Mouse (Mus musculus): Measurements from ENCODE around the gene Cbarp. TPM values are rescaled to one million over a fixed set of nuclear protein-coding genes. Genes with fewer than 3 reads are reported as not detected.

The Cbarp gene
- 0.29 to 5.8 TPM (median 4.1 TPM) in 3 replicates for total RNA-seq (2017)

DNA sequence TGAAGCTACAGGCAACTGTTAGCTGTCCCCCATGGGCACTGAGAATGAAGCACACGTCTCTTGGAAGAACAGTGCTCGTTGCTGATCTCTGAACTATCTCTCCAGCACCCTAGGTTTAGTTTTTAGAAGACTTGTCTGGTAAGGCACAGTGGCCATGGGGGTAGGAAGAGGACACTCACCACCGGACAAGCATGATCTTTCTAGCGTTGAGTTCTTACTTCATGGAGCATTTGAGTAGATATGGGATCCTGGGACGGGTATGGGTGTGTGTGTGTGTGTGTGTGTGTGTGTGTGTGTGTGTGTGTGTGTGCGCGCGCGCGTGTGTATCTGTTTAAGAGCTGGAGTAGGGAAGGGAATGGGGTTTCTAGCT is at the start of gene Cbarp:
Cbarp (minus strand) TSS at position 170 of the 370 bp plus-strand sequence.
- no peak for ATAC-seq (replicated peaks; ENCODE audit: insufficient number of reproducible peaks, low FRiP score, low TSS enrichment, poor library complexity, severe bottlenecking)

DNA sequence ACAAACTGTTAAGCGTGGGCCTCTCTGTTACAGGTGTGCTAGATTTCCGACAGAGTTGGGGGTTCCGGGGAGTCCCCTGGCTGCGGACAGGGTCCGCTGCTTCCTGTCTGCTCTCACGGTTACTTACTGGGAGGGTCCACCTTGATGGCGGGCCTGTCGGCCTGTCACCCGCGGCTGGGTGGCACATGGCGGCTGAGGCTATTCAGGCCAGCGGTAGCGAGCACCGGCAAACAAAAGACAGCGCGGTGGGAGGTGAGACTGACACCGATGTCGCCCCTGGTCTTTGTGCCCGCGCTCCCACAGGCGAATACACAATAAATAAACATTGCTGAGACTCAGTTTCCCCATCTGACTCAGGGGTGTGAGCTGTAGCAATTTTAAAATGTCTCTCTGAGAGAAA is 49.4 kb upstream of the Cbarp start:
- no peak for ATAC-seq (replicated peaks; ENCODE audit: insufficient number of reproducible peaks, low FRiP score, low TSS enrichment, poor library complexity, severe bottlenecking)

GRCm38 (mm10) chr10:80188453-80189024 is 47.9 kb upstream of the Cbarp start:
- no peak for ATAC-seq (replicated peaks; ENCODE audit: insufficient number of reproducible peaks, low FRiP score, low TSS enrichment, poor library complexity, severe bottlenecking)

DNA sequence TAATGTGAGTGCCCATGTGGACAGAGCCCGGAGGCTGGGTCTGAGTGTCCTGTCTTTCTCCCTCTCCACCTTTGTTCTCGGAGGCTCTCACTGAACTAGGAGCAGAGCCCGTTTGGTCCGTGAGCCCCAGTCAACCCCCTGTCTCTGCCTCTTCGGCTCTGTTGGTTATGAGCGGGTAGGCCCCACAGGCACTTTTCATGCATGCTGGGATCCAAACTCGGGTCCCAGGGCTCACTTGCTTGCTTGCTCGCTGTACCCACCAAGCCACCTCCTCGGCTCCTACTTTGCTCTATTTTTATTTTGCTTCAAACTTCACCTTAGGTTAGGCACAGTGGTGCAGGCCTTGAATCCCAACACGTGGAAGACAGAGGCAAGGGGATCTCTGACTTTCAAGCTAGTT is 47.1 kb upstream of the Cbarp start:
- no peak for ATAC-seq (replicated peaks; ENCODE audit: insufficient number of reproducible peaks, low FRiP score, low TSS enrichment, poor library complexity, severe bottlenecking)

DNA sequence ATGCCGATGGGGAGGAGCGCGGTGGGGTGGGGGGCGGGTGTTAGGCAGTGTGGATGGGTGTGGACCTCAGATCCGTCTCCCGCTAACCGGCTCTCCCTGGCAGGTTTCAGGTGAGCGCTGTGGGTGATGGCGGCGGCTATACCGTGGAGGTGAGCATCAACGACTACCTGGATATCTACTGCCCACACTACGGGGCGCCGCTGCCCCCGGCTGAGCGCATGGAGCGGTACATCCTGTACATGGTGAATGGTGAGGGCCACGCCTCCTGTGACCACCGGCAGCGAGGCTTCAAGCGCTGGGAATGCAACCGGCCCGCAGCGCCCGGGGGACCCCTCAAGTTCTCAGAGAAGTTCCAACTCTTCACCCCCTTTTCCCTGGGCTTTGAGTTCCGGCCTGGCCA is 46.0 kb upstream of the Cbarp start:
- ATAC-seq (replicated peaks; ENCODE audit: insufficient number of reproducible peaks, low FRiP score, low TSS enrichment, poor library complexity, severe bottlenecking): no peak

GRCm38 (mm10) chr10:80182547-80182946 is 41.9 kb upstream of the Cbarp start:
- ATAC-seq (replicated peaks; ENCODE audit: insufficient number of reproducible peaks, low FRiP score, low TSS enrichment, poor library complexity, severe bottlenecking): no peak

DNA sequence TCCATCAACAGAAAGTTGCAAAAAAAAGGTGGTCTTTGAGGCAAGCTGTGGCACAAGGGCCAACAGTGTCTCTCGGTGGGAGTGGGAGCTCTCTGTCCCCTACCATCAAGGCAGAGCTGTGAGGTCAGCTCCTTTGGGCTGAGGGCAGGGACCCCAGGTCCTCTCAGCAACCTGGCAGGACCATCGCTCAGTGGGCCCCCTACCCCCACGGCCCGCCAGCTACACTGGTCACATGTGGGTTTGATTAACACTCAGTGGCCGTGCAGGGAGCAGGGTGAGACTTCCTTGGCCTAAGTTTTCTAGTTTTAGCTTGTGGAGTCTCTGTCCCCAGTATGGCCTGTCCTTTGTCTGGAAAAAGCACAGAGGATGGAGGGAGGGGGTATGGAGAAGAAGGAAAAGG is 40.2 kb upstream of the Cbarp start:
- no peak for ATAC-seq (replicated peaks; ENCODE audit: insufficient number of reproducible peaks, low FRiP score, low TSS enrichment, poor library complexity, severe bottlenecking)

DNA sequence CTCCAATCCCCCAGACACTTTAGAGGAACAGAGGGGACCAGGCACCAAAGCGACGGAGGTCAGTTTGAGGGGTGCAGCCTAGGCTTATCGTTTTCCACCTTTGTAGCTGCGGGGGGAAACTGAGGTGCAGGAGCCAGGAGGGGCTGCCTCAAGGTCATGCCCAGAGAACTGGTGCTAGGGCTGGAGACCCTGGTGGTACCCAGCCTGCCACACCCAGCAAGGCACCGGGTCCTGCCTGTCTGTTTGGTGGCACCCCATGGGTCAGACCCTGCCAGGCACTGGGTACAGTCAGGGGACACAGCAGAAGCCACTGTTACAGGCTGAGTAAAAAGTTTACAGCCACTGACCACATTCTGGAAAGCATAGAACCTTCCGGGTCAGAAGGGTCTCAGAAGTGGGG is 39.7 kb upstream of the Cbarp start:
- no peak for ATAC-seq (replicated peaks; ENCODE audit: insufficient number of reproducible peaks, low FRiP score, low TSS enrichment, poor library complexity, severe bottlenecking)

GRCm38 (mm10) chr10:80179068-80180051 is 38.7 kb upstream of the Cbarp start, which contains the start of gene Efna2:
TSS of gene Efna2 (plus strand) at chr10:80179482.
- no peak for ATAC-seq (replicated peaks; ENCODE audit: insufficient number of reproducible peaks, low FRiP score, low TSS enrichment, poor library complexity, severe bottlenecking)

DNA sequence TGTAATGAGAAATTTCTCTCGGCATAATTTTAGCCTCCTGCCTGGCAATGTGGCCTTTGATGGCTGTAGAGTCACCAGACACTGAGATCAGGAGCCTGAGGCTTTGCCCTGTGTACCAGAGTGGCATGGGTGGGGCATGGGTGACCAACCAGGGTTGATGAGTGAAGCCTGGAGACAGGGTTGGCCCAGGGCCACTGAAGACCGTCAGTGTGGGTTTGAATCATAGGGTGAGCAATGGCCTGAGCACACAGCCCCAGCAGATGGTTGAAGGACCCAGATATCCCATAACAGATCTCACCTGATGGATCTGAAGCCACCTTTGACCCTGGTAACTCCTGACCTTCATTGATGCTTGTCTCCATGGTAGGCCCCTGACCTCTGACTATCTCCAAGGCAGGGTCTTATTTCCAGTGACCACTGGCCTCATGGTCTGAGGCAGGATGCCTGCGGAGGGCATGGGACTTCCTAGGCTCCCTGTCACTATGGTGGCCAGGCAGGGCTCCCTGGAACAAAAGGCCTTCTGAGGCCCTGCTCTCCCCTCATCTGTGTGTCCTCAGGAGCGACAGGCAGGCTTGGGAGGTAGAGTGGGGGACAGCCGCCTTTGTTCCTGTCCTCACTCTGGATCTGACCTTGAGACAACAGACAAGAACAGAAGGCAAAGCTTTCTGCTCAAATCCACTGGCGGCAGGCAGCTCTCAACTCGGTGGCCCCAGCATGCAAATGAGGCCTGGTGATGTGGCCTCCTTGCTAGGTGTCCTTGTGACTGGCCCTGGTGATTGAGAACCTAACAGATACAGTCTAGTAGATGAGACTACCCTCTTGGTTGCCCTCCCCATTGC is 37.0 kb upstream of the Cbarp start:
- ATAC-seq (replicated peaks; ENCODE audit: insufficient number of reproducible peaks, low FRiP score, low TSS enrichment, poor library complexity, severe bottlenecking): no peak

DNA sequence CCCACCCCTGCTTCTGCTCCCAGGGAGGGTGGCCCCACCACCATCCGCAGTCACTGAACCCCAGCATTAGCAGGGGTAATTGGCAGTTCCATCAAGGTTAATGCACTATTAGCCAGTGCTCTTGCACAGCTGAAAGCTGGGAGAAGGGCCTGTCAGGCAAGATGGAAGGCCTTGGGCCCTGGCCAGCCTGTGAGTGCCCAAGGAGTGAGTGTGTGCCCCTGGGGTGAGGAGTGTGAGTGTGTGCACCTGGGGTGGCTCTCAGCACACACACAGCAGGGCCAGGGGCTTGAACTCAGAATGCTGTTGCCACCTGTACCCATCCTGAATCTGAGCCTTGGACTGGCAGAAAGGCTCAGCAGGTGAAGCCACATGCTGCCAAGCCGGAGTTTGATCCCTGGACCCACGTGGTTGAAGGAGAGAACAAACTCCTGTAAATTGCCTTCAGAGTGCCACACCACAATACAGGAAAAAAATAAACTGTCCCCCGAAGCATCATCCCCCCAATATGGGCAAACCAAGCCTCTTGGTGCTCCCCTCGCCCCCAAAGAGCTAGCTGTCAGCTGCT is 35.7 kb upstream of the Cbarp start:
- no peak for ATAC-seq (replicated peaks; ENCODE audit: insufficient number of reproducible peaks, low FRiP score, low TSS enrichment, poor library complexity, severe bottlenecking)

GRCm38 (mm10) chr10:80175536-80176269 is 35.1 kb upstream of the Cbarp start:
- ATAC-seq (replicated peaks; ENCODE audit: insufficient number of reproducible peaks, low FRiP score, low TSS enrichment, poor library complexity, severe bottlenecking): no peak

DNA sequence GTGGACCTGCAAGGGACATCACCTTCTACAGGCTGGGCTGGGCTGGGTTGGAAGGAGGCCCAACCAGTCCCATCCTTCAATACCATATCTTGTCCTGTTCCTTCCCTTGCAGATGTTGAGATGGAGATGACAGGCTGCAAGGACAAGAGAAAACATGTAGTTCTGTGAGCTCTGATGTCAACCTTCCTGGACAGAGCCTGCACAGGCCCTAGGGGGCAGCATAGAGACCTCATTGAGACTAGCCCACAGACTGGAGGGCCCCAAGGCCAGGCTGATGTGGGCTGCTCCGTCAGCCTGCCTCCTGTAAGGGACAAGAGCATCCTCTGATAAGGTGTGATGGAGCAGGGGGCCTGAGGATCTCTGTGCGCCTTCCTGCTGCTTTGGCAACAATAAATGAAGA is 34.1 kb upstream of the Cbarp start:
- ATAC-seq (replicated peaks; ENCODE audit: insufficient number of reproducible peaks, low FRiP score, low TSS enrichment, poor library complexity, severe bottlenecking): no peak

- ATAC-seq (replicated peaks; ENCODE audit: insufficient number of reproducible peaks, low FRiP score, low TSS enrichment, poor library complexity, severe bottlenecking): no peak
Measured at GRCm38 (mm10) chr10:80173955-80174640, 33.5 kb upstream of the Cbarp start.

GRCm38 (mm10) chr10:80173358-80173757 is 32.7 kb upstream of the Cbarp start:
- ATAC-seq (replicated peaks; ENCODE audit: insufficient number of reproducible peaks, low FRiP score, low TSS enrichment, poor library complexity, severe bottlenecking): no peak

DNA sequence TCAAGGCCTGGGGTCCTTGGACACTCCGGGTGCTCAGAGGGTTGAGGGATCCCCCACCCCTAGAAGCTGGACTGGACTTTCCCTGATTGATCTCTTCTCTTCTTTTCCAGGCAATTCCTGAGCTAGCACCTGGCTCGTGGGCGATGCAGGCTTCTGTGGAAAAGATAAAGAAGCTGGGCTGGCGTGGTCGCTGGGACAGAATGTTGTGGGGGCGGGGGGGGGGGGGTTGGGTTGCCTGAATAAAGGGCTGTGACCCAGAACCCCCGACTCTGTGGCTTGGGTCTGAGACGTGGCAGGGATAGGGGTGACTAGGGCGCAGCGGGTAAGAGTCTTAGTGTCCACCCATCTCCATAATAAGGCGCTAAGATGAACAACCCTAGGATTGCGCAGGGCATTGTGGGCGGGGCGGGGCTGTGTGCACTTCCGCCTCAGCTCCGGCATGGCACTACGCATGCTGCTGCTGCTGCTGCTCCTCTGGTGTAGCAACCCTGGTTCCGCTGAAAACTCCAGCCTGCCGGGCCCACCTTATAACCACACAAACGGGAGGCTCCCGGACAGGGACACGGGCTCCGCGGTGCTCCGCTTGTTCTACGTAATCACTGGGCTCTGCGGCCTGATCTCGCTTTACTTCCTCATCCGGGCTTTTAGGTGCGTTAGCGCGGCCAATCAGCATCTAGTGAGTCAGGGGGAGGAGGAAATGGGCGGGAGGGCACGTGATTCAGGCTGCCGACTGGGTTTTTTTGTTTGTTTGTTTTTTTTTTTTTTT is 32.1 kb upstream of the Cbarp start, which contains the start of gene 1600002K03Rik:
1600002K03Rik (plus strand) TSS at position 418 of the 766 bp plus-strand sequence.
- peak; percentile 54 for ATAC-seq (replicated peaks; ENCODE audit: insufficient number of reproducible peaks, low FRiP score, low TSS enrichment, poor library complexity, severe bottlenecking)
